Mouse (Mus musculus) spleen, adult 2 months (tissue): Measurements from ENCODE around the gene Tssk1. TPM values are rescaled to one million over a fixed set of nuclear protein-coding genes. Genes with fewer than 3 reads are reported as not detected.

ENCODE experiments used
- DNase-seq, 2 experiments: peaks; one replicate each; pipeline versions ENCODE4 v3.0.0 to v3.0.0-alpha.2; 2012 to 2021; ENCODE audit warnings: low spot score in 2 of 2, low read depth in 1 of 2
- H3K27ac ChIP-seq: fragments of 200-500 bp; 2 replicates; pipeline ENCODE4 v1.5.1; 2012; ENCODE audit warnings: low read length, inconsistent platforms; ENCODE audit not compliant: insufficient read depth
- H3K27me3 ChIP-seq: fragments of 200-500 bp; 2 replicates; pipeline ENCODE4 v1.6.1; 2012; ENCODE audit warnings: mild to moderate bottlenecking, moderate library complexity, low read length, inconsistent platforms; ENCODE audit not compliant: control insufficient read depth, insufficient read depth
- H3K36me3 ChIP-seq: fragments of 200-500 bp; 2 replicates; pipeline ENCODE4 v1.6.1; 2012; ENCODE audit warnings: mild to moderate bottlenecking, low read length, inconsistent platforms; ENCODE audit not compliant: control insufficient read depth, insufficient read depth
- H3K4me1 ChIP-seq: fragments of 200-500 bp; 2 replicates; pipeline ENCODE4 v1.6.1; 2011; ENCODE audit warnings: inconsistent platforms; ENCODE audit not compliant: control insufficient read depth, insufficient read depth, insufficient read length
- H3K4me3 ChIP-seq: fragments of 200-500 bp; 2 replicates; pipeline ENCODE4 v1.5.1; 2011; ENCODE audit warnings: mild to moderate bottlenecking, inconsistent platforms; ENCODE audit not compliant: insufficient read depth, insufficient read length; ENCODE audit errors: extremely low read depth
- CTCF ChIP-seq: fragments of 200-500 bp; IDR thresholded peaks from 2 replicates; pipeline ENCODE4 v1.5.1; 2011; ENCODE audit warnings: mild to moderate bottlenecking, inconsistent platforms; ENCODE audit not compliant: insufficient read depth, insufficient read length, insufficient replicate concordance; ENCODE audit errors: extremely low read depth
- POLR2A ChIP-seq: fragments of 200-500 bp; IDR thresholded peaks from 2 replicates; pipeline ENCODE4 v1.6.1; 2011; ENCODE audit warnings: low read depth, low read length, inconsistent platforms
- WGBS: fragments of 180-500 bp; shearing (Covaris S2); methylation state at CpG from one replicate; pipeline ENCODE4 v1.1.7; 2018; 5-methylcytosine and 5-hydroxymethylcytosine counted together
- polyA plus RNA-seq: library from polyadenylated mRNA; depleted of rRNA; stranded (reverse); fragments of >200 nt; gene quantifications from 2 replicates; pipeline ENCODE4 v1.2.3, GENCODE M21; 2012

Gene Tssk1
- polyA plus RNA-seq, 1 experiment = not detected

- Histone ChIP-seq H3K27ac (peak overlapping the region; percentile 89), H3K4me1 (peaks cover 5% of the 10 kb centered on the region; the same call in 1 of the 2 replicates), H3K27me3 (0 out of 2 replicates have a peak, but pooled peaks cover 1% of the 10 kb centered on the region), H3K36me3 (0 out of 2 replicates have a peak, but pooled peaks cover 2% of the 10 kb centered on the region), H3K4me3 (peak overlapping the region; percentile 72)
- TF ChIP-seq CTCF (peak; percentile 35; the same call in 1 of the 2 replicates), POLR2A (peak; percentile 57)
- DNase-seq = peak; percentile 92 to 94
- WGBS = under 1% methylated on average over 47 of the region's 47 CpGs
These were observed 27.5 kb downstream of the Tssk1 start for GRCm38 (mm10) chr16:17921325-17922162.

- no peak for DNase-seq
- Histone ChIP-seq H3K27me3 (no peaks in the 10 kb centered on the region), H3K4me3 (peak overlapping the region; percentile 72), H3K36me3 (0 out of 2 replicates have a peak, but pooled peaks cover 2% of the 10 kb centered on the region), H3K27ac (peak overlapping the region; percentile 48; the same call in 1 of the 2 replicates), H3K4me1 (peaks cover 5% of the 10 kb centered on the region; the same call in 1 of the 2 replicates)
- TF ChIP-seq POLR2A = no peak
- no peak for TF ChIP-seq CTCF
- WGBS = under 1% methylated on average over 14 of the region's 14 CpGs
These were observed 28.1 kb downstream of the Tssk1 start for GRCm38 (mm10) chr16:17922163-17922538.

GRCm38 (mm10) chr16:17927351-17928082, 33.5 kb downstream of the Tssk1 start:
- DNase-seq = peak in 1 of 2 experiments; percentile 33
- Histone ChIP-seq H3K4me1 (peaks cover 2% of the 10 kb centered on the region), H3K4me3 (peak overlapping the region; percentile 81), H3K27me3 (no peaks in the 10 kb centered on the region), H3K27ac (peak overlapping the region; percentile 84), H3K36me3 (0 out of 2 replicates have a peak, but pooled peaks cover 2% of the 10 kb centered on the region)
- TF ChIP-seq CTCF = no peak
- no peak for TF ChIP-seq POLR2A
- WGBS = 4% methylated on average over 69 of the region's 72 CpGs

- Histone ChIP-seq H3K27me3 (no peaks in the 10 kb centered on the region), H3K27ac (peak within 1 kb of the TSS; percentile 84), H3K4me1 (no peaks in the 10 kb centered on the region; the same call in 1 of the 2 replicates), H3K36me3 (0 out of 2 replicates have a peak, but pooled peaks cover 2% of the 10 kb centered on the region), H3K4me3 (peak within 1 kb of the TSS; percentile 81)
- TF ChIP-seq POLR2A (no peak), CTCF (no peak)
- peak in 1 of 2 experiments; percentile 67 for DNase-seq
- WGBS = under 1% methylated on average over 47 of the region's 47 CpGs
These were observed 34.1 kb downstream of the Tssk1 start, which contains the start of gene Slc25a1 for GRCm38 (mm10) chr16:17928087-17928580. Gene Slc25a1 (minus strand): TSS chr16:17928219.

- TF ChIP-seq POLR2A = no peak
- TF ChIP-seq CTCF = peak; percentile 51; the same call in 1 of the 2 replicates
- H3K4me1 ChIP-seq = no peaks in the 10 kb centered on the region; the same call in 1 of the 2 replicates
- peak overlapping the region; percentile 84 for H3K27ac ChIP-seq
- H3K27me3 ChIP-seq = no peaks in the 10 kb centered on the region
- DNase-seq = peak; percentile 73 to 84
- under 1% methylated on average over 9 of the region's 9 CpGs for WGBS
- H3K4me3 ChIP-seq = peak overlapping the region; percentile 81
- H3K36me3 ChIP-seq = 0 out of 2 replicates have a peak, but pooled peaks cover 2% of the 10 kb centered on the region
These were observed 34.6 kb downstream of the Tssk1 start for GRCm38 (mm10) chr16:17928627-17929104.

- Histone ChIP-seq H3K27ac (no peak overlapping the region), H3K27me3 (no peaks in the 10 kb centered on the region), H3K4me1 (no peaks in the 10 kb centered on the region; the same call in 1 of the 2 replicates), H3K36me3 (0 out of 2 replicates have a peak, but pooled peaks cover 2% of the 10 kb centered on the region), H3K4me3 (no peak overlapping the region)
- no peak for TF ChIP-seq POLR2A
- no peak for TF ChIP-seq CTCF
- 25% methylated on average over 2 of the region's 2 CpGs for WGBS
- DNase-seq = no peak
These were observed 35.2 kb downstream of the Tssk1 start for GRCm38 (mm10) chr16:17929211-17929610.
